Mouse (Mus musculus): Measurements from ENCODE around the gene Upf1. TPM values are rescaled to one million over a fixed set of nuclear protein-coding genes. Genes with fewer than 3 reads are reported as not detected.

Upf1 gene
- polyA plus RNA-seq, 1 experiment from 2014 or later: 11.8 TPM

DNA sequence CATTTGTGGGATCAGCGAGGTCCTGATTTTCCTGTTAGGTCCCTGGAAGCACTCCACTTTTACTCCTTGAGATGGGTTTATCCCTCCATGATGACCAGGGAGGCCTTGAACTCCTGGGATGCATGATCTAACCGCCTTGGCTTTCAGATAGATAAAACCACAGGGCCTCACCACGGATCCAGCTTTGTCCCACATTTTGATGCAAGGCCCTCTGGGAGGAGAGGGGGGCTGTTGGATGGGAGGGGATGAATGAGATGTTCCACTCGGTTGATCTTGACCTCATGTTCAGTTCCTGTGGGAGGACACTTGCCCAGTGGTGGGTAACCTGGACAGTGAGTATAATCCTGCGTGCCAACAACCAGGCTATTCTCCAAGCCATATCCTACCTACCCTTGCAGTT lies 68.7 kb downstream of the Upf1 start:
- Histone ChIP-seq H3K9ac (replicated peaks; ENCODE audit: low read depth, low read length) (no peak overlapping the region), H3K27ac (ENCODE audit: low read length) (no peak overlapping the region), H3K4me3 (replicated peaks; ENCODE audit: low read length) (no peak overlapping the region), H3K4me2 (ENCODE audit: low read length) (no peak overlapping the region), H3K4me1 (replicated peaks; ENCODE audit: control insufficient read depth, insufficient read depth, low read length) (peaks cover 11% of the 10 kb centered on the region), H3K36me3 (ENCODE audit: control insufficient read depth, insufficient read depth) (peaks cover 20% of the 10 kb centered on the region), H3K9me3 (ENCODE audit: control insufficient read depth, low read length) (no peaks in the 10 kb centered on the region), H3K27me3 (replicated peaks; ENCODE audit: control insufficient read depth, insufficient read depth, low read length) (no peaks in the 10 kb centered on the region)
- WGBS: 86% methylated on average over 5 of the region's 5 CpGs
- ATAC-seq: no peak

DNA sequence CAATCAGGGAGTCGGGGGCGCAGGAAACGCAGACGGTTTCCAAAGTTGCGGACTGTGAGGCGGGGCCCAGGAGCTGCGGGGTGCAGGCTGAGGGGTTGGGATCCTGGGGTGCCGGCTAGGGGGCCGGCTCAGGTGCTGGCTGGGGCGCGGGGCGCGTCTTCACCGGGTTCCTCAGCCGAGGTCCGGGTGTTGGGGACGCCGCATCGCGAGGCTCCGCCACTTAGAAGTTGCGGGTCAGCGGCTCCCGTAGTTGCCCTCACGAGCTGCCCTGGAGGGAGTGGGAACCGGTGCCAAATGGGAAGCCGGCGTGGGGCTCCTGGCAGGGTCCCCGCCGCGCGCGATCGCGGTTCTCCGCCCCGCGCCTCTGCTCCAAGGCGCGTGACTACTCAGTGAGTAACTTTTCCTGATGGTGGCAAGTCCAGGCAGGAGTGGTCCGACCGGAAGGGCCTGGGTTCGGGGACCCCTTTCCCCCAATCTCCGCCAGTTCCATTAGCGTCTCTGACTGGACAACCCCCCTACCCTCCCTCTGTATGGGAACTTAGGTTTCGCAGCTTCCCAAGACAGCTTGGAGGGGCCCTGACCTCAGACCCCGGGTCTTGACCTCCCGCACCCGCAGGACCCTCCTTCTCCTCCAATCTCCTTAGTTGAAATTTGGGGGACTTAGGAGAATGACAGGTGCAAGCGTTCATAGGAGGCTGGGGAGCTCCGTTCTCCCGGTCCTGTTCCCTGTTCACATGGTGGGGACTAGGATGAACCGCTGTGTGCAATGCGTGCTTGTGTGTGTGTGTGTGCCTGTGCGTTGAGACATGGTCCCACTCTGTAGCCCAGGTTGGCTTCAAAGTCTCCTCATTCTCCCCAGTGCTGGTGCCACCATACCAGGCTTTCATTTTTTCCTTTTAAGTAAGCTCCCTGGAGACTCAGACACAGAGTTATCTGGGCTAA lies 69.7 kb downstream of the Upf1 start:
- peaks cover 11% of the 10 kb centered on the region for H3K4me1 ChIP-seq (replicated peaks; ENCODE audit: control insufficient read depth, insufficient read depth, low read length)
- H3K9ac ChIP-seq (replicated peaks; ENCODE audit: low read depth, low read length): peak overlapping the region; percentile 85
- ATAC-seq: peak; percentile 63
- peak overlapping the region; percentile 68 for H3K4me3 ChIP-seq (replicated peaks; ENCODE audit: low read length)
- H3K4me2 ChIP-seq (ENCODE audit: low read length): peak overlapping the region; percentile 91
- H3K36me3 ChIP-seq (ENCODE audit: control insufficient read depth, insufficient read depth): peaks cover 20% of the 10 kb centered on the region
- H3K27ac ChIP-seq (ENCODE audit: low read length): peak overlapping the region; percentile 71
- H3K27me3 ChIP-seq (replicated peaks; ENCODE audit: control insufficient read depth, insufficient read depth, low read length): no peaks in the 10 kb centered on the region
- 0% methylated on average over 30 of the region's 55 CpGs for WGBS
- H3K9me3 ChIP-seq (ENCODE audit: control insufficient read depth, low read length): no peaks in the 10 kb centered on the region

GRCm38 (mm10) chr8:70282603-70283135 lies 70.4 kb downstream of the Upf1 start, which contains the start of gene Homer3:
TSS of gene Homer3 (plus strand) at chr8:70282827.
- Histone ChIP-seq H3K9me3 (ENCODE audit: control insufficient read depth, low read length) (no peaks in the 10 kb centered on the region), H3K4me2 (ENCODE audit: low read length) (peak within 1 kb of the TSS; percentile 91), H3K4me3 (replicated peaks; ENCODE audit: low read length) (peak within 1 kb of the TSS; percentile 68), H3K27me3 (replicated peaks; ENCODE audit: control insufficient read depth, insufficient read depth, low read length) (no peaks in the 10 kb centered on the region), H3K4me1 (replicated peaks; ENCODE audit: control insufficient read depth, insufficient read depth, low read length) (peaks cover 11% of the 10 kb centered on the region), H3K36me3 (ENCODE audit: control insufficient read depth, insufficient read depth) (peaks cover 20% of the 10 kb centered on the region), H3K27ac (ENCODE audit: low read length) (peak within 1 kb of the TSS; percentile 71), H3K9ac (replicated peaks; ENCODE audit: low read depth, low read length) (peak within 1 kb of the TSS; percentile 85)
- peak; percentile 85 for ATAC-seq
- WGBS: 0% methylated on average over 34 of the region's 36 CpGs

Other genes with a start within 250 kb of the Upf1 start
- 145 and 166 TPM in 2 replicates for gene Ncan, start 232.4 kb downstream of the Upf1 start, polyA plus RNA-seq (2015; fragmentation: Nextera tagmentation; extraction: Ambion mirVana)
- 44.0 and 44.8 TPM in 2 replicates for gene Nr2c2ap, start 221.9 kb downstream of the Upf1 start, polyA plus RNA-seq (2015; fragmentation: Nextera tagmentation; extraction: Ambion mirVana)
- gene Rfxank, start 214.1 kb downstream of the Upf1 start, polyA plus RNA-seq (2015; fragmentation: Nextera tagmentation; extraction: Ambion mirVana): 10.5 and 14.4 TPM in 2 replicates
- gene Borcs8, start 213.8 kb downstream of the Upf1 start, polyA plus RNA-seq (2015; fragmentation: Nextera tagmentation; extraction: Ambion mirVana): 48.1 and 60.0 TPM in 2 replicates
- gene Mef2b, start 213.6 kb downstream of the Upf1 start, polyA plus RNA-seq (2015; fragmentation: Nextera tagmentation; extraction: Ambion mirVana): 0.34 and 0.81 TPM in 2 replicates
- 58.4 and 67.7 TPM in 2 replicates for gene Tmem161a, start 180.9 kb downstream of the Upf1 start, polyA plus RNA-seq (2015; fragmentation: Nextera tagmentation; extraction: Ambion mirVana)
- 4.0 and 7.2 TPM in 2 replicates for gene Slc25a42, start 141.0 kb downstream of the Upf1 start, polyA plus RNA-seq (2015; fragmentation: Nextera tagmentation; extraction: Ambion mirVana)
- 87.6 and 104 TPM in 2 replicates for gene Sugp2, start 119.1 kb downstream of the Upf1 start, polyA plus RNA-seq (2015; fragmentation: Nextera tagmentation; extraction: Ambion mirVana)
- gene Armc6, start 118.8 kb downstream of the Upf1 start, polyA plus RNA-seq (2015; fragmentation: Nextera tagmentation; extraction: Ambion mirVana): 101 and 109 TPM in 2 replicates
- gene Homer3, start 70.5 kb downstream of the Upf1 start, polyA plus RNA-seq (2015; fragmentation: Nextera tagmentation; extraction: Ambion mirVana): 47.2 and 49.4 TPM in 2 replicates
- 53.7 and 57.5 TPM in 2 replicates for gene Ddx49, start 50.8 kb downstream of the Upf1 start, polyA plus RNA-seq (2015; fragmentation: Nextera tagmentation; extraction: Ambion mirVana)
- gene Cope, start 50.8 kb downstream of the Upf1 start, polyA plus RNA-seq (2015; fragmentation: Nextera tagmentation; extraction: Ambion mirVana): 270 and 273 TPM in 2 replicates
- gene Cers1, start 37.5 kb downstream of the Upf1 start, polyA plus RNA-seq (2015; fragmentation: Nextera tagmentation; extraction: Ambion mirVana): 32.7 and 35.8 TPM in 2 replicates
- gene Gdf1, start 23.5 kb downstream of the Upf1 start, polyA plus RNA-seq (2015; fragmentation: Nextera tagmentation; extraction: Ambion mirVana): 3.9 and 5.8 TPM in 2 replicates
- gene Comp, start 20.3 kb upstream of the Upf1 start, polyA plus RNA-seq (2015; fragmentation: Nextera tagmentation; extraction: Ambion mirVana): 0.51 and 0.75 TPM in 2 replicates
- 41.1 and 51.0 TPM in 2 replicates for gene Crtc1, start 86.3 kb upstream of the Upf1 start, polyA plus RNA-seq (2015; fragmentation: Nextera tagmentation; extraction: Ambion mirVana)
- gene Klhl26, start 123.7 kb upstream of the Upf1 start, polyA plus RNA-seq (2015; fragmentation: Nextera tagmentation; extraction: Ambion mirVana): 23.1 and 26.2 TPM in 2 replicates
- gene Tmem59l, start 134.1 kb upstream of the Upf1 start, polyA plus RNA-seq (2015; fragmentation: Nextera tagmentation; extraction: Ambion mirVana): 74.9 and 90.8 TPM in 2 replicates
- 6.1 and 8.2 TPM in 2 replicates for gene Crlf1, start 139.9 kb upstream of the Upf1 start, polyA plus RNA-seq (2015; fragmentation: Nextera tagmentation; extraction: Ambion mirVana)
- 149 and 157 TPM in 2 replicates for gene Rex1bd, start 153.5 kb upstream of the Upf1 start, polyA plus RNA-seq (2015; fragmentation: Nextera tagmentation; extraction: Ambion mirVana)
- 660 and 697 TPM in 2 replicates for gene Uba52, start 157.5 kb upstream of the Upf1 start, polyA plus RNA-seq (2015; fragmentation: Nextera tagmentation; extraction: Ambion mirVana)
- gene Fkbp8, start 174.4 kb upstream of the Upf1 start, polyA plus RNA-seq (2015; fragmentation: Nextera tagmentation; extraction: Ambion mirVana): 402 and 462 TPM in 2 replicates
- gene Kxd1, start 174.7 kb upstream of the Upf1 start, polyA plus RNA-seq (2015; fragmentation: Nextera tagmentation; extraction: Ambion mirVana): 45.5 and 45.9 TPM in 2 replicates
- 17.1 and 18.9 TPM in 2 replicates for gene Ell, start 186.2 kb upstream of the Upf1 start, polyA plus RNA-seq (2015; fragmentation: Nextera tagmentation; extraction: Ambion mirVana)
- 116 and 141 TPM in 2 replicates for gene Isyna1, start 241.1 kb upstream of the Upf1 start, polyA plus RNA-seq (2015; fragmentation: Nextera tagmentation; extraction: Ambion mirVana)